Mouse (Mus musculus) adrenal gland, postnatal 36 days (tissue): ENCODE results near the gene Glis3. TPM values are rescaled to one million over a fixed set of nuclear protein-coding genes. Genes with fewer than 3 reads are reported as not detected.

Experiments used
- DNase-seq, 2 experiments: peaks; one replicate each; pipeline ENCODE4 v3.0.0; 2021; ENCODE audit warnings: mixed read lengths in 1 of 2
- total RNA-seq, 2 experiments: library from RNA; stranded (reverse); gene quantifications; 2 replicates each; pipeline ENCODE4 v1.2.3; 2021

Glis3 gene
- total RNA-seq, 2 experiments from 2014 or later, result 10.5 to 12.1 TPM

GRCm38 (mm10) chr19:28477326-28477863, 202.5 kb downstream of the Glis3 start:
- no peak for DNase-seq

- DNase-seq, result no peak
Observed at GRCm38 (mm10) chr19:28473621-28474020, 206.3 kb downstream of the Glis3 start.

DNA sequence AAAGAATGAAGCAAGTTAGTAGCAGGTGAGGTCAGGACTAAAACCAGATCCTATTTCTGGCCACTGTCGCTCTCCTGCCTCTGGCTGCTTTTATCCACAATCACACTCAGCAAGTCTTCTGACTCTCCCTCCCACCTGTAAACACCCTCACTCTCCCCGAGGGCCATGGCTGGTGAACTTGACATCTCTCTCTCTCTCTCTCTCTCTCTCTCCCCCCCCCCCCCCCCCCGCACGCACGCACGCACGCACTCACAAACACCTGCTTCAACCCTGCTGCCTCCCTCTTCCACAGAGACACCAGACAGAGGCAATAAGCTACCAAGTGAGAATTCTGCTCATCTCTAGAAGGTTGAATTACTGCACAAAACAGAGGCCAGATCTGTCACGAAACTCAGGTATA, 208.7 kb downstream of the Glis3 start:
- DNase-seq, result no peak

DNA sequence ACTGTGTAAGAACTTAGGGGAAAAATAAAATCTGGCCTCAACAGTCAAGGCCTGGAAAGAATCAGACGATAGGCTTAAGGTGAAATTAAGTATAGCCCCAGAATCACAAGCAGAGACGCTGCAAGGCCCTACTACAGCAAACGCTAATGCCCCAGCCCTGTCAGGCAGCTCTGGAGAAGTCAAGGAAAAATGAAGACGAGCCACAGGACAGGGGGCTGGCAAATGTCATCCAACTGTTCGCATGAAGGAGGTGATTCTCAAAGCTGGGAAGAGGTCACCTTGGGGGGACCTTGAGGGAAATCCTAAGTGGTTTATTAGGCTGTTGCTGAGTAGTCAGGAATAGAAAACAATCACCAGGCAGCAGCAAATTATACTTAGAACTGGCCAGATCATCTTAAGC, 214.1 kb downstream of the Glis3 start:
- DNase-seq, result no peak

GRCm38 (mm10) chr19:28454331-28454730, 225.5 kb downstream of the Glis3 start:
- DNase-seq, result no peak

DNA sequence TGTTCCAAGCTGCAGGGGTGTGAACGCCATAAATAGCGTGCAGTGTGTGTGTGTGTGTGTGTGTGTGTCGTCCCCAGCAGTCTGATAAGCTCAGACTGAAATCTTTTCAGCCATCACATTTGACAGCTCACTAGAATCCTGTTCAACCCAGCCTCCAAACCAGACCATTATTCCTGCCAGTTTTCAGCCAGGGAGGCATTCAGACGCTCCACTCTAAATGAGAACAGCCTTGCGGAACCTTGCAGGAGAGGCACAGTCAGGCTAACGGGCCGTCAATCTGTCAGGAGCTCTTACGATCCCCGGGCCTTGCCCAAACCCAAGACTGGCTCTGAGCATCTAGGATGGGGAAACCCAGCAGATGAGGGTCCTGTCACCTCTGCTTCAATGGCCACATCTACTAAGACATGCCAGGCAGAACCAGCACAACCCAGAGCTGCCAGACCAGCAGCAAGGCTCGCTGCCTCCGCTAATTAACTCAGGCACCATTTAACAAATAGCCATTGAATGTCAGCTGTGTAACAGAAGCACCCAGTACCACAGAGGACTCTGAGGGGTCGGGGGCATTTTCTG, 226.8 kb downstream of the Glis3 start:
- no peak for DNase-seq

- DNase-seq, result no peak
Observed at GRCm38 (mm10) chr19:28448811-28449210, 231.1 kb downstream of the Glis3 start.

- no peak for DNase-seq
Observed at GRCm38 (mm10) chr19:28442161-28442560, 237.7 kb downstream of the Glis3 start.

DNA sequence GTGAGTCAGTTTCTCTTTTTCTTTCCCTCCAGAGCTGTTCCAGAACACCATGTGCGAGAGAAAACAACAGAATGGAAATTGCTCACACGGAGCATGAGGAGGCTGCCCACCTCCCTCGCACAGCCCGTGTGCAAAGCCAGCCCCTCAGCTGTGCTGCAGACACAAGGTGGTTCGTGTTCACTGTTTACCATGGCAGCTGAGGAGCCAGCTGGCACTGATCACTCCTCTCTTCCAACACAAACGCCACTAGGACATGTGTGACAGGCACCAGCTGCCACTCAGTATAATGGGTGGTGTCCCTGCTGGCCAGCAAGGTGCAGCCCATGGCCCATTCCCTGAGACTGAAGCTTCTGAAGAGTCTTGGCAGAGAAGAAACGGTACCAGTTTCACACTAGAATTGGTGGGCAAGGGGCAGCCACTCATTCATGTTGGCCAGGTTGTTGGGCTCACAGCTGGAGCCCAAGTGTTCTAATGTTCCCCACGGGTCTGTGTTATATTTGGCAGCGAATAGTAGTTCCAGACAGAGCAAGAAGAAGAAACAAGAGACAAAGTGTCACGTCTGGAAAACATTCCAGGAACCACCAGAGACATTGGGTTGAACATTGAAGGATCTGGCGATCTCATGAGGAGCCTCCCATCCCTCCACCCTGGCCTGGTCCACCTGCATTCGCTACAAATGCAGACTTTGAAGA, 243.3 kb downstream of the Glis3 start:
- no peak for DNase-seq

DNA sequence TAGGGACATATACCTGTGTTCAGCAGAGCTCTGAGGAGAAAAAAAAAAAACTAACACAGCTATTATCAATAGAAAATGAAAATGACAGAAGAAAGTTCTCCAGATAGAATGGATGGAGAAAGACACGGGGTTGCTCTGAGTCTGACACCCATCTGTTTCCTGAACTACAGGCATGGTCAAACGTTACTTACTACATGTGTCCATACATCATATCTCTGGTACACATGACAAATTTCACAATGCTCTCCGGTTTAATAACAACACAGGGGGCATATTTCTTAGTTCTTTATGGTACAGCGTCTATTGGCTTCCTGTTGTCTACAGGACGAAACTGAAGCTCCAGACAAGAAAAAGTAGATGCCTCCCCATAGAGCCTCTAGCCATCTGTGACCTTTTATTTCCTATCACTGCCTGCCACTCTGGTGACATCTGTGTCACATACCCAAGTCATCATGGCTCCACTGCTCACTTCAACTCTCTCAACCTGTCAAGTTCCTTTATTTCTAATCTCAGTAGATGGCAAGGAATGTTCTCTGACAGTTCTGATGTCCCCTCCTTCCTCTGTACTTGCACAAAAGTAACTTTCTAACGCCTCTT, 251.6 kb downstream of the Glis3 start:
- DNase-seq, result no peak

DNA sequence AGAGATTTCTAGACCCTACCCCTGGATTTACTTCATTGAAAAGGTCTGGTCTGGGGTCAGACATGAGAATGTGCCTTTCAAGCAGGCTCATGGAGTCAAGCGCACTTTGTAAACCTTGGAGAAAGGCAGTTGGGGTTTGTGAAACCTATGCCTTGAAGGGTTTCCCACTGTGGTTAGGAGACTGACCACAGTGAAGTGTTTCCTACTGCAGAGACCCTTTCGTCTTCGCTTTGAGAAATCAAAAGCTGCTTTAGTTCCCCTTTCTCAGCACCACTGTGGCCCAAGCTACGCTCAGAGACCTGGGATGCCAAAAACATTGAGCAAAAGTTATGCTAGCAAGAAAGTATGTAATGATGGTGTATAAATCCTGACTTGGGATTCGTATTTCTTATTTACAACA, 255.7 kb downstream of the Glis3 start:
- DNase-seq, result no peak

- no peak for DNase-seq
Observed at GRCm38 (mm10) chr19:28422939-28423338, 256.9 kb downstream of the Glis3 start.

- no peak for DNase-seq
Observed at GRCm38 (mm10) chr19:28416069-28416468, 263.8 kb downstream of the Glis3 start.

DNA sequence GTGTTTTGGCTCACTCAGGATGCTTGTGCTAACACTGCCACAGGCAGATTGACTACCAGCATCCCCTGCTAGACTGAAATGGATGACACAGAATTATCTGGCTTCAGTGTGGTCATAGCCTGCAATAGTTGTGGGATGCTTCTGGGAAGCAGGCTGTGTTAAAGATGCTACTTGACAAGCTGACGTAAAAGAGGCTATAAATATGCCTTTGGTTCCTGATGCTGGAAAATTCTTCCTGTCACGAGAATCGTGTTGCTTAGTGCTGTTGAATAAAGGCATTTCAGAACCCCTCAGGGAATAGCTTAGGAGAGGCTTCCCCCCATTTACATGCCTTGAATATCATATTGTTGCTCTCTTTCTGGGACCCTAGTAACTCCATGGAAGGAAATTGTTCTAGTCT, 271.1 kb downstream of the Glis3 start:
- DNase-seq, result no peak

GRCm38 (mm10) chr19:28402956-28403355, 276.9 kb downstream of the Glis3 start:
- no peak for DNase-seq

- no peak for DNase-seq
Observed at GRCm38 (mm10) chr19:28395584-28395861, 284.4 kb downstream of the Glis3 start.

DNA sequence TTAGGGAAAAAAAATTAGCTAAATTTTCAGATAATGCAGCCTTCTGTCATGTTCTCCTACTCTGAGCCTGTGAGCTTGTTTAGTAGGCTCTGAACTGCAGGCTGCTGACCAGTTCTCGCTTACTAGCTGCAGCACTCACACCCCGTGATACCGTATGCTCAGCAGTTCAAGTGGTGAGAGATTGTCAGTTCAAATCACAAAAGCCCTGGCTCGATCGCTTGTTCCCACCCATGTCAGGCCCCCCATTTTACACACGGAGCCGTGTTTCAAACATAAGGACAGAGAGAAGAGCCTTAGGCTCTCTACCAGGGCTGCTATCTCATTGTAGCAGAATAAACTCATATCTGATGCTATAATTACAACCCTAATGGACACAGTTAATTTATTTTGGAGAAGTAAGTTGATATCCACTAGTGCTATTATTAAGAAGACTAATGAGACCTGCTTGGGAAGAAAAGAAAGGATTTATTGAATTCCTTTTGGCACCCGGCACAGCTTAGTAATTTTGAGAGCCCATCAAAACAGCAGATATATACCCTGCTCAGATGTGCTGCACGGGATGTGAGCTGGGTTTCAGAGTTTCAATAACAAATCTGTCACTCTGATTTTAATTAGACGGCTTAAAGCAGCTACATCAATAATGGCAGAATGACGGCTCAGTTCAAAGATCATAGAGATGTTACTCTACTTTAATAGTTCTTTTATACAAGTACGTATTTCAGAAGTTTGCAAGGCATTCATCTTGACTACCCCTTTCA, 284.9 kb downstream of the Glis3 start:
- no peak for DNase-seq

GRCm38 (mm10) chr19:28393766-28394165, 286.1 kb downstream of the Glis3 start:
- no peak for DNase-seq

DNA sequence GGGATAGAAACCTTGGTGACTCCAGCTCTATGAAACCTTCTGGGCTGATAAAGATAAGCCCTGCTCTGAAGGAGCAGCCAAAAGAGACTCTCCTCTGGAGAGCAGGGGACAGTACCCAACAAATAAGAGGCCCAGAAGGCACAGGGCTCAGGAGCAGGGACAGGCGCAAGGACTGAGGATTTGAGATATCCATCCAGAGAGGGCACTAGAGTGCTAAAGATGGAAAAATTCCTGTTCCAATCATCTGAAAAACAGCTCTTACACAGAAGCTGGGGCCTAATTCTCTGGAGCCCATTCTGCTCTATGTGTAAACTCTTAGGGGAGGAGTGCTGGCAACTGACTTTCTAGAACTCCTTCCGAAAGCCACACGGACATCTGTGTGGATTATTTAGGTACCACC, 287.0 kb downstream of the Glis3 start:
- DNase-seq, result no peak

- no peak for DNase-seq
Observed at GRCm38 (mm10) chr19:28390920-28391319, 289.0 kb downstream of the Glis3 start.

DNA sequence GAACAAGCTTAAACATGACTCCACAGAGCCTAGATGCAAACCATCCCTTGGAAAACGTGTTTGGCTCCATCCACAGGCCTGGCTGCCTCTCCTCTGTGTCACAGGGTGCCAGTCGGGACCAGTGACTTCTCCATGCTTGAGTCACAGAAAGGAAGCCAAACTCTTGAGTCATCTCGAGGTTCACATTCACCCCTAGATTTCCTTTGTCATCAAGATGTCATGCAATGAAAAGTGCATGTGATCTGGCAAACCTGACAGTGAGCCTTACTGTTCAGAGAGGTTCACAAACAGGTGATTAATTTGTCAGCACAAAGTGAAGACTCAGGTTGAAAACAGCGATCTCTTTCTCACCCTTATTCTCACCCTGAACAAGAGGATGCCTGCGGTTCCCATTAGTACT, 290.7 kb downstream of the Glis3 start:
- peak; percentile 34 to 44 for DNase-seq

DNA sequence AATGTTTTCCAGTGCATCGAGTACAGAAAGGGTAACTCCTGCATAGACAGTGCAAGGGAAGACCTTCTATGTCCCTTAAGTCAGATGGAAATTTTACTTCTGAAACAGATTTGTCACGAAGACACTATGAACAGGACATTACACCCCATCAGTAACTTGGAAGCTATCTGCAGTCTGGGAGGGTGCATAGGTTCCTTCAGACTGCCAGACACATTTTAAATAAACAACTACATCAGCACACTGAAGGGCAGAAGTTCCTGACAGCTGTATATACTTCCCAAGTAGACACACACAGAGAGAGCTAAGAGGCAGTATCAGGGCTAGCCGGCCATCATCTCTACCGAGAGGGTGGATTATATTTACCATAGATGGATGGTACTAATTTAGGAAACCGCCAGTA, 296.5 kb downstream of the Glis3 start:
- DNase-seq, result no peak
